ENCODE assay signal across 8 mouse cellular contexts in the genomic region with DNA sequence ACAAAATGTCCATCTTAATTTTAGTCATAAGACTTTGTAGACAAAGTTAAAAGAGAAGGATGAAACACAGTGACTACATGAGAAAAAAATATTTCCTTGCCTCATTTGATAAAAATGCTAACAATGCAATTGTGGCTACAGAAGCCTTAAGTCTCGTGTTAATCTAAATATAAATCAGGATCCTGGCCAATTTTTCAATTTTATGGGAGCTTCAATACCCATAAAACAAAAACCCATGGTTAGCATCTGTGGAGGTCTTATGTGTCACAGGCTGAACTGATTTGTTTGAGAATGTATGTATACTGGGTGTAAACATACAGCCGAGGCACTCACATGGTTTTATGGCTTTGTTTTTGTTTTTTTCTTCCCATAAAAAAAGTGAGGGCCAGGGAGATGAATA. TPM values are rescaled to one million over a fixed set of nuclear protein-coding genes. Genes with fewer than 3 reads are reported as not detected.
A peak's percentile ranks its signal among the peaks of the same experiment; 100 is the strongest.
DNase-seq lines count a peak whose midpoint lies in the region; ATAC-seq and TF ChIP-seq lines count a peak whose summit lies in the region.

No protein-coding gene starts in this region.

- DNase-seq in heart, postnatal 0 days (ENCODE audit: low spot score), result peak; percentile 36
- DNase-seq in heart, postnatal 4 days, result no peak
- peak; percentile 48 for DNase-seq in NIH3T3 (ENCODE audit: low read depth)
- DNase-seq in hindbrain, embryonic 14.5 days (ENCODE audit: low spot score), result peak; percentile 35
- no peak for DNase-seq in ovary, postnatal 36 days (ENCODE audit: low spot score)
- DNase-seq in adrenal gland, adult 2 months, result no peak

- H3K27ac ChIP-seq in heart, postnatal 0 days (ENCODE audit: low read depth), result peak overlapping the region; percentile 92
- H3K27ac ChIP-seq in hindbrain, embryonic 14.5 days, result peak overlapping the region; percentile 95
- peak overlapping the region; percentile 87 for H3K27ac ChIP-seq in midbrain, embryonic 15.5 days

- H3K36me3 ChIP-seq in heart, postnatal 0 days (replicated peaks; ENCODE audit: control insufficient read depth, insufficient read depth, low read length), result peaks cover 12% of the 10 kb centered on the region
- H3K36me3 ChIP-seq in hindbrain, embryonic 14.5 days (replicated peaks; ENCODE audit: control insufficient read depth, insufficient read depth), result no peaks in the 10 kb centered on the region
- H3K36me3 ChIP-seq in midbrain, embryonic 15.5 days (replicated peaks), result no peaks in the 10 kb centered on the region

- H3K4me1 ChIP-seq in heart, postnatal 0 days (ENCODE audit: control insufficient read depth, insufficient read depth), result peaks cover 13% of the 10 kb centered on the region; the same call in 1 of the 2 replicates
- H3K4me1 ChIP-seq in hindbrain, embryonic 14.5 days (replicated peaks; ENCODE audit: control insufficient read depth, insufficient read depth, low read length), result peaks cover 14% of the 10 kb centered on the region
- H3K4me1 ChIP-seq in midbrain, embryonic 15.5 days, result peaks cover 19% of the 10 kb centered on the region

- no peak for TF ChIP-seq CTCF in heart, postnatal 0 days (IDR thresholded peaks at IDR 0.05; ENCODE audit: low read depth)

- ATAC-seq in heart, postnatal 0 days (ENCODE audit: insufficient read depth, low read depth), result no peak
- ATAC-seq in hindbrain, embryonic 14.5 days (ENCODE audit: low FRiP score), result no peak
- peak; percentile 0; the same call in 1 of the 2 replicates for ATAC-seq in midbrain, embryonic 15.5 days (replicated peaks)
- no peak for ATAC-seq in erythroid progenitor cell, adult 5-6 weeks (replicated peaks; ENCODE audit: low FRiP score, poor library complexity, severe bottlenecking)

- peak overlapping the region; percentile 89 for H3K9ac ChIP-seq in heart, postnatal 0 days (replicated peaks; ENCODE audit: low read depth, low read length)
- peak overlapping the region; percentile 93 for H3K9ac ChIP-seq in hindbrain, embryonic 14.5 days
- peak overlapping the region; percentile 77 for H3K9ac ChIP-seq in midbrain, embryonic 15.5 days

- H3K27me3 ChIP-seq in heart, postnatal 0 days (ENCODE audit: control insufficient read depth, insufficient read depth, low read length), result no peaks in the 10 kb centered on the region
- no peaks in the 10 kb centered on the region for H3K27me3 ChIP-seq in hindbrain, embryonic 14.5 days (ENCODE audit: control insufficient read depth, insufficient read depth, low read length)
- no peaks in the 10 kb centered on the region for H3K27me3 ChIP-seq in midbrain, embryonic 15.5 days (replicated peaks)

- H3K4me2 ChIP-seq in heart, postnatal 0 days (ENCODE audit: low read depth, low read length), result peak overlapping the region; percentile 63
- H3K4me2 ChIP-seq in hindbrain, embryonic 14.5 days (replicated peaks), result peak overlapping the region; percentile 67
- peak overlapping the region; percentile 69 for H3K4me2 ChIP-seq in midbrain, embryonic 15.5 days

- WGBS in heart, postnatal 0 days, result 7% methylated on average over 2 of the region's 2 CpGs
- WGBS in hindbrain, embryonic 14.5 days, result 26% methylated on average over 2 of the region's 2 CpGs
- WGBS in midbrain, embryonic 15.5 days, result 31% methylated on average over 2 of the region's 2 CpGs

- no peak for TF ChIP-seq EP300 in heart, postnatal 0 days (IDR thresholded peaks at IDR 0.05; ENCODE audit: low read depth)

- H3K9me3 ChIP-seq in heart, postnatal 0 days (replicated peaks; ENCODE audit: control insufficient read depth, low read length), result no peaks in the 10 kb centered on the region
- H3K9me3 ChIP-seq in hindbrain, embryonic 14.5 days (ENCODE audit: control insufficient read depth, low read length), result no peaks in the 10 kb centered on the region
- no peaks in the 10 kb centered on the region for H3K9me3 ChIP-seq in midbrain, embryonic 15.5 days

- peak overlapping the region; percentile 70 for H3K4me3 ChIP-seq in heart, postnatal 0 days (ENCODE audit: low read depth, low read length)
- H3K4me3 ChIP-seq in hindbrain, embryonic 14.5 days (replicated peaks; ENCODE audit: low read length), result peak overlapping the region; percentile 94
- peak overlapping the region; percentile 69 for H3K4me3 ChIP-seq in midbrain, embryonic 15.5 days

RNA-seq across cellular contexts. Expression of a gene that starts 0.7 kb away (rescaled TPM):
- 67.3 and 78.8 TPM in 2 replicates for total RNA-seq in heart, postnatal 0 days (2014; rRNA removed; ENCODE audit: low replicate concordance)
- 80.8 and 99.2 TPM in 2 replicates for polyA plus RNA-seq in heart, postnatal 0 days (2015; fragmentation: Nextera tagmentation; extraction: Ambion mirVana)
- total RNA-seq in heart, postnatal 4 days (2021), result 10 to 100 TPM; 79.2 to 82.8 TPM
- polyA plus RNA-seq in hindbrain, embryonic 14.5 days (2014; fragmentation: Nextera tagmentation; extraction: Ambion mirVana), result 33.5 and 37.8 TPM in 2 replicates
- polyA plus RNA-seq in midbrain, embryonic 15.5 days (2015; fragmentation: Nextera tagmentation; extraction: Ambion mirVana), result 33.7 and 35.2 TPM in 2 replicates
- 9.4 and 11.3 TPM in 2 replicates for total RNA-seq in erythroid progenitor cell, adult 5-6 weeks (2015; ENCODE audit: low replicate concordance)
- total RNA-seq in erythroid progenitor cell, adult 5-6 weeks (2017; ENCODE audit: low replicate concordance), result 0.30 and 1.0 TPM in 2 replicates
- total RNA-seq in adrenal gland, adult 2 months (2021), result 10 to 100 TPM; 36.1 to 36.2 TPM
- polyA plus RNA-seq in adrenal gland, adult 2 months (2012; rRNA removed), result 10.1 and 11.2 TPM in 2 replicates

Comparison
In these comparisons a context has a peak if more than half of its experiments do, and no peak if none do; other contexts are left out.
1. DNase-seq: peak in heart, postnatal 0 days (single experiment), NIH3T3 (single experiment) and hindbrain, embryonic 14.5 days (single experiment); none in heart, postnatal 4 days (single experiment), ovary, postnatal 36 days (single experiment) and adrenal gland, adult 2 months (single experiment).
2. Peak in every context shown above with its lines, with median percentiles within 50 percentile points of each other: H3K27ac ChIP-seq, H3K4me2 ChIP-seq, H3K4me3 ChIP-seq and H3K9ac ChIP-seq.